Mouse (Mus musculus): ENCODE measurements around the gene Cabp1.

DNA sequence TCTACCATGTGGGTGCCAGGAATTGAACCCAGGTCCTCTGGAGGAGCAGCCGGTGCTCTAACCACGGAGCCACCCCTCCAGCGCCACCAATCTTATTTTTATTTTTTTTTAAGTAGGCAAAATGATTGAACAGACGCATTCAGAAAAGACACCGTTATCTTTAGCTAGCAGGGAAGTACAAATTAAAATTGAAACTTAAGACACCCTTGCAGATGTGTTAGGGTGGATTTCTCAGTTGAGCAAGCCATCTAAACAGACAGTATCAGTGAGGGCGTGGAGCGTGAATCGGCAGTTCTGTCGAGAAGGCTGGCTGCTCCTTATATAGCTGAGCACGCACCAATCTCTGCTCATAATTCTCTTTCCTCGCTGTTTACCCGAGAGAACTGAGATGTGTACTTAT, 23.8 kb upstream of the Cabp1 start:
- TF ChIP-seq GATA1 (IDR thresholded peaks at IDR 0.05; ENCODE audit: low read length): no peak
- TF ChIP-seq TAL1 (IDR thresholded peaks at IDR 0.05; ENCODE audit: low read length): no peak

All from erythroblast, embryonic 14.5 days (primary cell).